7 mouse cellular contexts compared by ENCODE assay signal in genomic region chr6:53818264-53818731, GRCm38 (mm10). TPM values are rescaled to one million over a fixed set of nuclear protein-coding genes. Genes with fewer than 3 reads are reported as not detected.
A peak's percentile ranks its signal among the peaks of the same experiment; 100 is the strongest.
DNase-seq lines count a peak whose midpoint lies in the region; ATAC-seq and TF ChIP-seq lines count a peak whose summit lies in the region.

No protein-coding gene starts in this region.

- no peaks in the 10 kb centered on the region for H3K79me2 ChIP-seq in heart, adult 2 months (replicated peaks; ENCODE audit: control insufficient read depth, insufficient read depth, low read length)

- H3K4me1 ChIP-seq in embryonic facial prominence, embryonic 10.5 days: peaks cover 72% of the 10 kb centered on the region
- 0 out of 2 replicates have a peak, but pooled peaks cover 2% of the 10 kb centered on the region for H3K4me1 ChIP-seq in heart, adult 2 months (ENCODE audit: control insufficient read depth, insufficient read depth, low read length)
- H3K4me1 ChIP-seq in kidney, adult 2 months (ENCODE audit: control insufficient read depth, insufficient read depth, low read length): 0 out of 2 replicates have a peak, but pooled peaks cover 4% of the 10 kb centered on the region
- H3K4me1 ChIP-seq in midbrain, embryonic 15.5 days: peaks cover 42% of the 10 kb centered on the region

- intact Hi-C loops in heart, adult 2 months (cut with DNase I): loop anchor here (5.0 kb wide), 2 partner anchors 54 to 89 kb away; no protein-coding TSS in a partner anchor

- H3K9ac ChIP-seq in heart, adult 2 months (ENCODE audit: low read depth, low read length): peak overlapping the region; percentile 81
- 0 out of 2 replicates have a peak overlapping the region, but pooled peaks have one; percentile 0 for H3K9ac ChIP-seq in midbrain, embryonic 15.5 days

- no peak for TF ChIP-seq POLR2A in brain, embryonic 14.5 days (IDR thresholded peaks at IDR 0.05; ENCODE audit: borderline replicate concordance, extremely low read depth, insufficient read depth, insufficient read length, poor library complexity, severe bottlenecking)
- TF ChIP-seq POLR2A in heart, adult 2 months (IDR thresholded peaks at IDR 0.05; ENCODE audit: insufficient read depth, low read depth, low read length): no peak
- no peak for TF ChIP-seq POLR2A in kidney, adult 2 months (IDR thresholded peaks at IDR 0.05; ENCODE audit: low read depth, low read length)

- H3K36me3 ChIP-seq in embryonic facial prominence, embryonic 10.5 days (replicated peaks): peaks cover 27% of the 10 kb centered on the region
- H3K36me3 ChIP-seq in heart, adult 2 months (ENCODE audit: control insufficient read depth, insufficient read depth, low read length): no peaks in the 10 kb centered on the region
- no peaks in the 10 kb centered on the region for H3K36me3 ChIP-seq in kidney, adult 2 months (ENCODE audit: control insufficient read depth, insufficient read depth, low read length)
- H3K36me3 ChIP-seq in midbrain, embryonic 15.5 days (replicated peaks): no peaks in the 10 kb centered on the region

- peak; percentile 65 for TF ChIP-seq CTCF in brain, embryonic 14.5 days (IDR thresholded peaks at IDR 0.05; ENCODE audit: borderline replicate concordance, extremely low read depth, insufficient read depth, insufficient read length)
- peak; percentile 80 for TF ChIP-seq CTCF in heart, adult 2 months (IDR thresholded peaks at IDR 0.05)
- TF ChIP-seq CTCF in kidney, adult 2 months (conservative IDR thresholded peaks at IDR 0.05; ENCODE audit: insufficient read depth, insufficient read length, low read depth, low read length): peak; percentile 57

- H3K9me3 ChIP-seq in embryonic facial prominence, embryonic 10.5 days: no peaks in the 10 kb centered on the region
- no peaks in the 10 kb centered on the region for H3K9me3 ChIP-seq in midbrain, embryonic 15.5 days

- H3K27ac ChIP-seq in embryonic facial prominence, embryonic 10.5 days (replicated peaks): peak overlapping the region; percentile 97
- H3K27ac ChIP-seq in heart, adult 2 months: peak overlapping the region; percentile 56
- H3K27ac ChIP-seq in kidney, adult 2 months (ENCODE audit: insufficient read depth, low read depth, low read length): peak overlapping the region; percentile 36; the same call in 1 of the 2 replicates
- H3K27ac ChIP-seq in midbrain, embryonic 15.5 days: no peak overlapping the region

- ATAC-seq in midbrain, embryonic 15.5 days (replicated peaks): peak; percentile 60

- TF ChIP-seq EP300 in heart, adult 2 months (IDR thresholded peaks at IDR 0.05; ENCODE audit: insufficient read depth, low read depth, low read length): no peak

- H3K4me2 ChIP-seq in midbrain, embryonic 15.5 days: peak overlapping the region; percentile 97

- peak overlapping the region; percentile 76 for H3K4me3 ChIP-seq in embryonic facial prominence, embryonic 10.5 days
- peak overlapping the region; percentile 70 for H3K4me3 ChIP-seq in heart, adult 2 months
- peak overlapping the region; percentile 56 for H3K4me3 ChIP-seq in kidney, adult 2 months (ENCODE audit: insufficient read depth, low read depth, low read length)
- H3K4me3 ChIP-seq in midbrain, embryonic 15.5 days: peak overlapping the region; percentile 50

- H3K27me3 ChIP-seq in embryonic facial prominence, embryonic 10.5 days (replicated peaks; ENCODE audit: low read depth, poor library complexity, severe bottlenecking): peaks cover 57% of the 10 kb centered on the region
- no peaks in the 10 kb centered on the region for H3K27me3 ChIP-seq in heart, adult 2 months (ENCODE audit: control insufficient read depth, insufficient read depth, low read length)
- H3K27me3 ChIP-seq in kidney, adult 2 months (replicated peaks; ENCODE audit: control insufficient read depth, insufficient read depth, low read length): no peaks in the 10 kb centered on the region
- H3K27me3 ChIP-seq in midbrain, embryonic 15.5 days (replicated peaks): peaks cover 52% of the 10 kb centered on the region

- WGBS in embryonic facial prominence, embryonic 10.5 days: 1% methylated on average over 42 of the region's 42 CpGs
- WGBS in heart, adult 2 months: 2% methylated on average over 42 of the region's 42 CpGs
- 1% methylated on average over 42 of the region's 42 CpGs for WGBS in kidney, adult 2 months
- WGBS in midbrain, embryonic 15.5 days: under 1% methylated on average over 42 of the region's 42 CpGs

- DNase-seq in brain, embryonic 14.5 days (ENCODE audit: low read depth): peak; percentile 80
- peak; percentile 76 for DNase-seq in embryonic facial prominence, embryonic 10.5 days (ENCODE audit: low spot score)
- DNase-seq in heart, adult 2 months: peak; percentile 84 to 89
- DNase-seq in kidney, adult 2 months: peak; percentile 85
- peak; percentile 50 for DNase-seq in liver
- DNase-seq in testis, postnatal 14 days (ENCODE audit: low spot score): peak; percentile 72

RNA-seq across cellular contexts. Expression of gene Tril, which starts 2.3 kb away (rescaled TPM):
- 8.0 and 15.5 TPM in 2 replicates for polyA plus RNA-seq in brain, embryonic 14.5 days (2012; rRNA removed)
- 50.1 and 65.8 TPM in 2 replicates for polyA plus RNA-seq in embryonic facial prominence, embryonic 10.5 days (2016; fragmentation: Nextera tagmentation; extraction: Ambion mirVana)
- 1 to 10 TPM; 3.3 to 3.9 TPM for total RNA-seq in heart, adult 2 months (2021)
- 4.4 and 5.1 TPM in 2 replicates for polyA plus RNA-seq in heart, adult 2 months (2012; rRNA removed)
- polyA plus RNA-seq in kidney, adult 2 months (2012; rRNA removed): 17.3 and 18.9 TPM in 2 replicates
- 13.1 and 13.9 TPM in 2 replicates for polyA plus RNA-seq in midbrain, embryonic 15.5 days (2015; fragmentation: Nextera tagmentation; extraction: Ambion mirVana)
